Mouse (Mus musculus) CD8-positive naive resting alpha-beta T cell, adult 57 days (primary cell): ENCODE measurements around the gene Gm10490. TPM values are rescaled to one million over a fixed set of nuclear protein-coding genes. Genes with fewer than 3 reads are reported as not detected.

Experiments
- total RNA-seq: library from RNA; stranded (reverse); gene quantifications from one replicate; pipeline ENCODE4 v1.2.4, GENCODE M21; 2023

Gene Gm10490
- total RNA-seq: not detected

GRCm38 (mm10) chrX:7909242-7909641 is at the start of gene Gm10490:
Gm10490 (plus strand) TSS chrX:7909542.

GRCm38 (mm10) chrX:7878007-7878419 is 31.3 kb upstream of the Gm10490 start, which contains the start of gene Pim2:
Pim2 (plus strand) TSS chrX:7878262.

GRCm38 (mm10) chrX:7883841-7884567 is 25.3 kb upstream of the Gm10490 start, which contains the start of gene Slc35a2:
Slc35a2 (plus strand) TSS chrX:7884028.

GRCm38 (mm10) chrX:7898880-7899874 is 10.2 kb upstream of the Gm10490 start, which contains the start of the genes Pqbp1 and Timm17b:
Pqbp1 (minus strand) TSS chrX:7899269.
Timm17b (plus strand) TSS chrX:7899357.

GRCm38 (mm10) chrX:7907735-7908134 is 1.6 kb upstream of the Gm10490 start, which contains the start of gene Gm10491:
Gm10491 (minus strand) TSS chrX:7907835.

GRCm38 (mm10) chrX:7919601-7920383 is 10.4 kb downstream of the Gm10490 start, which contains the start of gene Pcsk1n:
Pcsk1n (plus strand) TSS chrX:7919822.

GRCm38 (mm10) chrX:7928270-7928790 is 19.0 kb downstream of the Gm10490 start, which contains the start of gene Eras:
Eras (minus strand) TSS chrX:7928607.

DNA sequence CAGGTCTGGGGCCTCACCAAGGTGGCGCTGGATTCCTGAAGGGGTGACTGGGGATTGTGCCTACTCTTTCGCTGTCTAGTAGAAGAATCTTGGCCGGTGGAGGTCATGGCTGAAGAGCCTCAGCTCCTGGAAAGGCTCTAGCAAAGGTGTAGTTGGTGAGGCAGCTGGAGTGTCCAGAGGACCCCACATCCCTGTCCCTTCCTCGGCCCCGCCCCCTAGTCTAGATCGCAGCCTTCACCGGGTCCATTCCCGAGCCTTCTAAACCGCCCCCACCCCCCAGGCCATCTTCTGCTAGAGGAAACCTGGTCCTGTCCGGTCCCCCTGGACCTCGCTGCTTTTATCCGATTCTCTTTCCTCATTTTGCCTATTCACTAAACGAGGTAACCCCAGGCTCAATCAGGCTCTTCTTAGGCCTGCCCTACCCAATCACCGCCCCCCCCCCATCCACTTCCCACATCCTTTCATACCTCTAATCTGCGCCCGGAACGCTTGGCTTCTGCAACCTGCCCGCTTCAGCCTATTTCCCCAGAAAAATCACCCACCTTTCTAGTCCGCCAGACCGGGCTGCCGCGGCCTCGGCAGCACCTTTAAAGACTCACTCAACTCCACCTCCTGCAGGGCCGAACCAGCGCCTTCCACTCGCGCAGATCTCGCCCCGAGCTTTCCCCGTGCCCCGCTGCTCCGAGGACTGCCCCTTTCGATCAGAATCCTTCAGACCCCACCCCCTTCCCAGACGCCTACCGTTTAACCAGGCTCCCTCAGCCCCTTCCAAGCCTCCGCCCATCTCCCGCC is 38.0 kb downstream of the Gm10490 start, which contains the start of gene Hdac6:
Hdac6 (minus strand) TSS at position 782 of the 792 bp plus-strand sequence.

Other genes starting within 250 kb of the Gm10490 start
- gene Plp2, start 238.2 kb upstream of the Gm10490 start, total RNA-seq: 43.3 TPM
- gene Magix, start 228.3 kb upstream of the Gm10490 start, total RNA-seq: not detected
- gene Gpkow, start 212.4 kb upstream of the Gm10490 start, total RNA-seq: 49.5 TPM
- 111 TPM for gene Wdr45, start 195.2 kb upstream of the Gm10490 start, total RNA-seq
- not detected for gene Gm45208, start 187.3 kb upstream of the Gm10490 start, total RNA-seq
- 17.0 TPM for gene Praf2, start 181.1 kb upstream of the Gm10490 start, total RNA-seq
- gene Ccdc120, start 158.6 kb upstream of the Gm10490 start, total RNA-seq: not detected
- gene Tfe3, start 147.0 kb upstream of the Gm10490 start, total RNA-seq: 22.2 TPM
- 175 TPM for gene Gripap1, start 119.8 kb upstream of the Gm10490 start, total RNA-seq
- 0.80 TPM for gene Kcnd1, start 87.3 kb upstream of the Gm10490 start, total RNA-seq
- 214 TPM for gene Otud5, start 68.2 kb upstream of the Gm10490 start, total RNA-seq
- 121 TPM for gene Pim2, start 31.3 kb upstream of the Gm10490 start, total RNA-seq
- 38.3 TPM for gene Slc35a2, start 25.5 kb upstream of the Gm10490 start, total RNA-seq
- gene Pqbp1, start 10.3 kb upstream of the Gm10490 start, total RNA-seq: 68.3 TPM
- 31.9 TPM for gene Timm17b, start 10.2 kb upstream of the Gm10490 start, total RNA-seq
- not detected for gene Gm10491, start 1.7 kb upstream of the Gm10490 start, total RNA-seq
- gene Pcsk1n, start 10.3 kb downstream of the Gm10490 start, total RNA-seq: not detected
- not detected for gene Eras, start 19.1 kb downstream of the Gm10490 start, total RNA-seq
- gene Hdac6, start 38.3 kb downstream of the Gm10490 start, total RNA-seq: 11.2 TPM
- 0.61 TPM for gene Gata1, start 68.5 kb downstream of the Gm10490 start, total RNA-seq
- not detected for gene Glod5, start 109.0 kb downstream of the Gm10490 start, total RNA-seq
- gene Suv39h1, start 165.2 kb downstream of the Gm10490 start, total RNA-seq: 32.6 TPM
- gene Was, start 181.0 kb downstream of the Gm10490 start, total RNA-seq: 100 TPM
- 44.8 TPM for gene Wdr13, start 223.3 kb downstream of the Gm10490 start, total RNA-seq
- gene Rbm3, start 236.3 kb downstream of the Gm10490 start, total RNA-seq: 531 TPM